Mouse (Mus musculus) MN1 (cell line): ENCODE measurements at regions not wholly inside any gene's neighbourhood (a gene's known extent, or its start where the extent isn't known, plus 50 kb on each side); places are given as distances from the start of the nearest gene placed in this dataset.

Experiments used
- DNase-seq: peaks from one replicate; pipeline ENCODE4 v3.0.0-alpha.2; 2016; ENCODE audit warnings: low spot score

DNA sequence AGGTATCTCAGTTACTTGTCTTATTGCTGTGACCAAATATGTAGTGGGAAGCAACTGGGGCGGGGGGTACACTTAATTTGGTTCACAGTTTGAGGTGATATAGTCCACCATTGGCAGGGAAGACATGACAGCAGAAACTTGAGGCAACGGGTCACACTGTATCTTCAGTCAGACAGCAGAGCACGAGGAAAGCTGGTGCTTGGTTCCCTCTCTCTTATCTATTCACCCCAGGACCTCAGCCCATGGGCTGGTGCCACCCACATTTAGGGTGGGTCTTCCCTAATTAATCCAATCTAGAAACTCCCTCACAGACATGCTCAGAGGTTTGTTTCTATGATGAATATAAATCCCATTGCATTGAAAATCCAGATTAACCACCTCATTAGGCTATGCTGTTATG lies 56.5 kb downstream of the Otud1 start:
- DNase-seq, result no peak

DNA sequence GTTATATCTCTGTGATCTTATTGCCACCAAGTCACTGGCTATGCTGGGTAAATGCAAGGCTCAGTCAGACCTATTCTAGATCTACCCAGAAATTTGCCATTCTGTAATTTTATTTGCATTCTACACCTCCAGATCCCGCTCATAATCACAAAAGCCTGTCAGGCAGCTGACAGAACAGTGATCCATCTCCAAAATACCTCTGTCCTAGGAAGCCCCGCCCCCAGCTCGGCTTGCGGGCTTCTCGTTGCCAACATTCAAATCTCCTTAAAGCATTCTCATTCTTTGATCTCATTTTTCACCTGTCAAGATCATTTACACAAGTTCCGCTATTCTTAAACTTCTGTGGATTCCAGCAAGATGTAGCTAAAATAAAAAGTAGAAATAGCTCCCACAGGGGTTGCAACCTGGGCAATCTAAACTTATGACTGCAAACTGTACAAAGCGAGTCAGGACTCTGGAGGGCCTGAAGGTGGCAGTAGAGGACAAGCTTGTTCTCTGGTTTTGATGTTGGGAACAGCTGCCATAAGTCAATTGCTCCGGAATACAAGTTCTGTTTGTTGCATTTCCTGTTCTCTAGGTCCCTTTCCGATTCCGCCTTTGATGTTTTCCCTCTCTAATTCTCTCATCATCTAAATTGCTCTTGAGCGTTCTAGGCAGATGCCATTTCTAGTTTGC lies 58.1 kb downstream of the Otud1 start:
- peak; percentile 31 for DNase-seq

GRCm38 (mm10) chr2:19716388-19716787 lies 58.8 kb downstream of the Otud1 start:
- DNase-seq, result no peak

- DNase-seq, result no peak
These were observed 68.5 kb downstream of the Otud1 start for GRCm38 (mm10) chr2:19726085-19726484.

GRCm38 (mm10) chr2:19726904-19727303 lies 69.4 kb downstream of the Otud1 start:
- no peak for DNase-seq

GRCm38 (mm10) chr2:19732922-19733859 lies 75.6 kb downstream of the Otud1 start:
- no peak for DNase-seq

GRCm38 (mm10) chr2:19734164-19734870 lies 76.8 kb downstream of the Otud1 start:
- no peak for DNase-seq

DNA sequence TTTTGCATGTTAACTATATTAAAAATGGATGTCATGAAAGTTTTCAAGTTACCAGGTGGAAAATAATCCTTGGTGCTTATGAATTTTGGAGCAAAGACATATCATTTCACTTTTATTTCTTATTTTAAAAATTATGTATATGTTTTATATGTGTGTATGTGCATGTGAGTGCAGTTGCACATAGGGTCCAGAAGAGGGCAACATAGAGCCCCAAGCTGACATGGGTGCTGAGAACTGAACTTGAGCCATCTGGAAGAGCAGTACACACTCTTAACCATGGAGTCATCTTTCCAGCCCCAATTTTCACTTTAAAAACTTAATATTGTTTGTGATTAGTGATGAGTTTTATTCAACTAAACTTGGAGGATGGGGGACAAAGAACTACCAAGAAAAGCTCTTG lies 84.0 kb downstream of the Otud1 start:
- no peak for DNase-seq

DNA sequence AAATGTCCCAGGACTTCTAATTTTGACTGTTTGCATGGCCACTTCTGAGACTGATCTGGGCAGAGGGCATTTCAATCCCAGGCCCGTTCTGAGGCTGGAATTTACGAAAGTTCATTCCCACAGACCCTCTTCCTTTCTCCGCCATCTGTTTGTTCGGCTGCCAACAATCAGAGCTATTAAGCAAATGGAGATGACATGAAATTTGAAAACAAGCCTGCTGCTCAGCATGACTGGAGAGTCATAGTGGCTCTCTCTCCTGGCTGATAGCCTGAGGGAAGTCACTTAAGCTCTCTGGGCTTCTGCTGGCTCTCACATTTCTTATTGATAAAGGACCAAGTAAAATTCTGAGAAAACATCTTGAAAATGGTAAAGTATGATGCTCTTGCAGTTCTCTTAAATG lies 85.9 kb downstream of the Otud1 start:
- no peak for DNase-seq

- DNase-seq, result no peak
These were observed 87.6 kb downstream of the Otud1 start for GRCm38 (mm10) chr2:19744986-19745660.

- no peak for DNase-seq
These were observed 95.2 kb downstream of the Otud1 start for GRCm38 (mm10) chr2:19752753-19753152.

GRCm38 (mm10) chr2:19753479-19753878 lies 95.9 kb downstream of the Otud1 start:
- no peak for DNase-seq

DNA sequence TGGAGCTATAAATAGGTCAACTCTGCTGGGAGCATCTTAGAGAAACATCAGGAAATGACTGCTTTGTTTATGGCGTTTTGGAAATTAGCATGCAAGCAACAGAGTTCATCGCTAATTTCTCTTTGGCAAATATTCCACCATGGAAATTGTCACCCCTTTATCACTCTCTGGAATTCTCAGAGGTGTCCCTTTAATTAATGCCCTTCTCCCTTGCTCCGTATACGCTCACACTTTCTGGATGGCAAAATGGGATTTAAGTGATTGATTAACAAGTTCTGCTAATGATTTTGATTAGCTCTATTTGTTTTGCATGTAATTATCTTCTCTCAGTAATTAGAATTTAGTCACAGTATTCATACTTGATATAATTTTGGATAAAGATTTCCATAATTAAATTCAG lies 100.4 kb downstream of the Otud1 start:
- DNase-seq, result no peak

GRCm38 (mm10) chr2:19759169-19759568 lies 101.6 kb downstream of the Otud1 start:
- DNase-seq, result no peak

GRCm38 (mm10) chr2:19759577-19759976 lies 102.0 kb downstream of the Otud1 start:
- no peak for DNase-seq

DNA sequence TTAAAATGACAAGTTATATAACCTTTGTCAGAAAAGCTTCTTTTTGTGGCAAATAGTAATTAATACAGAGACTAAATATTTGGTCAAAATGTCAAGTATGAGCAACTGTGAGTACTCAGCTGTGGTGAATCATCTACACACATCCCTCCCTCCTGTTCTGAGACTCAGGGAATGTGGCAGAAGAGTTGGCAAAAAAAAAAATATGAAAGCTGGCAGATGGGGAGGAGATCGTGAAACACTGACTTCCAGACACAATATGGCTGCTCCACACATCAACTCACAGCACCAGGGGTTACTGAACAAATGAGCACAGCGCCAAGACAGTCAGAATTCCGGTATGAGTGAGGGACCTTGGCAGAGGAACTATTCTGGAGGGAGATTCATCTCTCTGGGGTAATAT lies 105.4 kb downstream of the Otud1 start:
- DNase-seq, result no peak

DNA sequence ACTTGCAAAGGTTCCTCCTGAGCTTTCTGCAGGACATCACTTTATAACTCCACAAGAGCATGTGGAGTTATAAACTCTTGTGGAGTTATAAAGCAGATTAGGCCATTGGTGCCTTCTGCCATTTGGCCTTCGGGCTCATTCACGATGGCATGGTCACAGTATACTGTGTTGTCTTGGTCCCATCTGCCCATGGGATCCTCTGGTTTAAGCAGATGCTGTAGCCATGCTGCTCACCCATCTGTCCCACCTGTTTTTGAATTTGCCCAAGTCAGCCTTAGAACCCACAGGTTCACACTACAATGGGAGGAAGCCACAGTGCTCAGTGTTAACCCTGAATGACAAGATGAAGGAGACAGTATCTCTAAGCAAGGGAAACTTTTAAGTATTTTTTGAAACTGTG lies 124.7 kb upstream of the Etl4 start:
- DNase-seq, result no peak

DNA sequence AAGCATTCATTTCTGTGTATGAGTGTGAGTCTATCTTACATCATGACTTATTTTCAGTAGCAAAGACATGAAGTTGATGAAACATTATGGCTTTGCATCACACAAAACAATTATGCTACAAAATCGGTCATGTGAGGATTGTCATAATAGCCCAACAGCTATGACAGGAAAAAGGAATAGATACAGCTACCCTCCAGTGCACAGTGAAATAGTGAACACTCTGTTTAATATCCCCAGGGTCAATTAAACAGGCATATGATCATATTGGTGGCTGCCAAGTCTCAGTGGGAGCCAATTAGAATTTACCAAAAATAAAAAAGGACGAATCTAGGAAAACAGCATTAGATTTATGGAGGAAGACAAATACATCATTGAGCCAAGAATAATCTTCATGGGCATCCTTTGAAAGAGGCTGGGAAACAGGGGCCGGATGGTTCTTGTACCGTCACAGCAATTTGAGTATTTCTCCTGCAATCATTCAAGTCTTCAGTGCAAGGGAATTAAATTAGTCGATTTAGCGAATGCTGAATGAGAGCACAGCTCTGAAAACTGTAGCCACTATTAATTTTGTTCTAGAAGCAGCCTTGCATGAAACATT lies 123.8 kb upstream of the Etl4 start:
- no peak for DNase-seq

DNA sequence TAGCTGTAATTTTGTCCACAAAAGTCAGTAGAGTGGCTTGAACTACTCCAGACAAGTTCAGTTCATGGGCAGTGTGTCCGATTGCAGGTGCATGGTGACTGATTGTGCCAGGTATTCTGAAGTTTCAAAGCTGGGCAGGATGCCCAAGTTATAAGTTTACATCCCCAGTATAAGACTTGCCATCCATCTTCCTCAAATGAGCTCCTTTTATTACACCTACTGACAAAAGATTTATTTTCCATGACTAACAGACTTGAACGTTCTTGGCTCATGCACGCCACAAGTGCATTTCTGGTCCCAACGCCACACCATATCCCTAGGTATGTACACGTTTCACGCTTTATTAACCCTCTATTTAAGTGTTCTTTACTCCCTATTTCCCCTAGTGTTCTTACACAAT lies 117.4 kb upstream of the Etl4 start:
- no peak for DNase-seq

DNA sequence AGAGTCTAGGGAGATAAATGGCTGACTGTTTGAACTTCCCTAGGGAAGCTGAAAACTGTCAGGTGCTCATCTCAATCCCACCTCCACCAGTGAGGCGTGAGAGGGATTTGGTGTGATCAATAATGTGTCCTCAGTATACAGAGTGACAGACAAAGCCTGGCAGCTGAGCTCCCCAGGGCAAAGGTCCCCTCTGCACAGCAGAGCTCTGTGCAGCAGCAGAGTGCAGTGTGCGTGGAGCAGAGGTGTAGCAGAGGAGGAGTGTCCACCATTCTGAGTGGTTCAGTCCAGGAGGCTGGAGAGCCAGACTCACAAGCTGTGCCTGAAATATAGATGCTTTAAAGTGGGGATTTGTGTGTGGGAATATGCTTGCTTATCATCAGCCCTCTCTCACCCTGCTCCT lies 112.8 kb upstream of the Etl4 start:
- no peak for DNase-seq
